Mouse (Mus musculus) liver, embryonic 16.5 days (tissue): ENCODE results near the gene Abhd14b. TPM values are rescaled to one million over a fixed set of nuclear protein-coding genes. Genes with fewer than 3 reads are reported as not detected.

Source experiments
- ATAC-seq: fragments of 200-750 bp; cut with Nextera tagmentation; 2 replicates; pipeline ENCODE4 v1.8.0; 2017; ENCODE audit warnings: low read depth, mild to moderate bottlenecking, moderate number of reproducible peaks, moderate library complexity
- H3K27ac ChIP-seq: fragments of 300-500 bp; sonication (generic); 2 replicates; pipeline ENCODE4 v1.5.1; 2014; ENCODE audit warnings: mild to moderate bottlenecking, low read length
- H3K27me3 ChIP-seq: fragments of 300-500 bp; sonication (generic); 2 replicates; pipeline ENCODE4 v1.6.1; 2014; ENCODE audit warnings: low read depth, low read length, mixed read lengths; ENCODE audit not compliant: control insufficient read depth, insufficient read depth
- H3K36me3 ChIP-seq: fragments of 300-500 bp; sonication (generic); 2 replicates; pipeline ENCODE4 v1.6.1; 2014; ENCODE audit warnings: mild to moderate bottlenecking; ENCODE audit not compliant: control insufficient read depth, insufficient read depth
- H3K4me1 ChIP-seq: fragments of 300-500 bp; sonication (generic); 2 replicates; pipeline ENCODE4 v1.6.1; 2014; ENCODE audit warnings: low read depth, low read length, mixed read lengths; ENCODE audit not compliant: control insufficient read depth
- H3K4me2 ChIP-seq: fragments of 300-500 bp; sonication (generic); 2 replicates; pipeline ENCODE4 v1.6.1; 2014; ENCODE audit warnings: low read depth, low read length, mixed read lengths
- H3K4me3 ChIP-seq: fragments of 300-500 bp; sonication (generic); 2 replicates; pipeline ENCODE4 v1.5.1; 2014; ENCODE audit warnings: low read depth, mild to moderate bottlenecking, low read length
- H3K9ac ChIP-seq: fragments of 300-500 bp; sonication (generic); 2 replicates; pipeline ENCODE4 v1.6.1; 2014; ENCODE audit warnings: low read depth, low read length
- H3K9me3 ChIP-seq: fragments of 300-500 bp; sonication (generic); replicated peaks from 2 replicates; pipeline ENCODE4 v1.6.1; 2016; ENCODE audit warnings: low read length; ENCODE audit not compliant: control insufficient read depth
- WGBS: fragments of 180-500 bp; shearing (Covaris S2); extraction: QIAGEN DNeasy Blood & Tissue Kit; methylation state at CpG from one replicate; pipeline ENCODE4 v1.1.7; 2014; ENCODE audit not compliant: insufficient replicate concordance; 5-methylcytosine and 5-hydroxymethylcytosine counted together
- polyA plus RNA-seq: library from polyadenylated mRNA; unstranded; fragments of >200 nt; fragmentation: Nextera tagmentation; extraction: Ambion mirVana; gene quantifications from 2 replicates; pipeline ENCODE4 v1.2.1, GENCODE M21; 2015

The Abhd14b gene
- polyA plus RNA-seq, 1 experiment from 2014 or later: 37.5 TPM

DNA sequence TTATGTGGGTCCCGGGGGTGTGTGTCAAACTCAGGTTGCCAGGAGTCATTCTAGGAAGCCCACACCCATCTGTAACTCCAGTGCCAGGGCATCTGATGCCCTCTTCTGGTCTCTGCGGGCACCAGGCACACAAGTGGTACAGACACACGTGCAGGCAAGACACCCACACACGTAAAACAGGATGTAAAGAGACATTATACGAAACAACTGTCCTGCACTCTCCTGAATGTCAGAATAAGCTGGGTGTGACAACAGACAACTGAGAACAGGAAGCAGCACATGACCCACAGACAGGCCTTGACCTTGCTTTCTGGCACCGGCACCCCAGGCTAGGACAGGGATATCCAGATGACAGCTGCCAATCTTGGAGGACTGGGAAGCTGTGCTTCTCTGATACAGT is 22.1 kb downstream of the Abhd14b start:
- Histone ChIP-seq H3K4me3 (no peak overlapping the region), H3K4me2 (no peak overlapping the region), H3K9ac (no peak overlapping the region), H3K9me3 (no peaks in the 10 kb centered on the region), H3K36me3 (no peaks in the 10 kb centered on the region), H3K27ac (no peak overlapping the region), H3K27me3 (peaks cover 19% of the 10 kb centered on the region), H3K4me1 (no peaks in the 10 kb centered on the region; the same call in none of the 2 replicates)
- ATAC-seq: no peak
- WGBS: 22% methylated on average over 6 of the region's 6 CpGs

DNA sequence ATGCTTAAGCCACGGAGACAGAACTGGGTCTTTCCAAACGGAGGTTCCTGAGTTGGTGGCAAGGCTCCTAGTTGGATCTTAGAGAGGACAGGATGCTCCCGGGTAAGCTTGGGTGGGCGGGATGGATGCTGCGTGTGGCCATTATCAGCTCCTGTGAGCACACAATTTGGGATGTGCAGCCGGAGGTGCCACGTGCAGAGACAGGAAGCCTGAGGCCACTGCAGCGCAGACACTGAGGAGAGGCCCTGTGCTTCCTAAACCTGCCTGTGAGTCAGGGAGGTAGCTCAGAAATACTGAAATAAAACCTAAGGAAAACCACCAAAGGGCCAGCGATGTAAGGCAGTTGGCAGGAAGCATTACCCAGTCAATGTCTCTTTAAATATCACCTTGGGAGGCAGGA is 22.5 kb downstream of the Abhd14b start:
- Histone ChIP-seq H3K36me3 (no peaks in the 10 kb centered on the region), H3K9me3 (no peaks in the 10 kb centered on the region), H3K27me3 (peaks cover 15% of the 10 kb centered on the region), H3K9ac (no peak overlapping the region), H3K4me3 (no peak overlapping the region), H3K4me2 (no peak overlapping the region), H3K4me1 (peaks cover 3% of the 10 kb centered on the region), H3K27ac (no peak overlapping the region)
- no peak for ATAC-seq
- WGBS: 35% methylated on average over 9 of the region's 9 CpGs

DNA sequence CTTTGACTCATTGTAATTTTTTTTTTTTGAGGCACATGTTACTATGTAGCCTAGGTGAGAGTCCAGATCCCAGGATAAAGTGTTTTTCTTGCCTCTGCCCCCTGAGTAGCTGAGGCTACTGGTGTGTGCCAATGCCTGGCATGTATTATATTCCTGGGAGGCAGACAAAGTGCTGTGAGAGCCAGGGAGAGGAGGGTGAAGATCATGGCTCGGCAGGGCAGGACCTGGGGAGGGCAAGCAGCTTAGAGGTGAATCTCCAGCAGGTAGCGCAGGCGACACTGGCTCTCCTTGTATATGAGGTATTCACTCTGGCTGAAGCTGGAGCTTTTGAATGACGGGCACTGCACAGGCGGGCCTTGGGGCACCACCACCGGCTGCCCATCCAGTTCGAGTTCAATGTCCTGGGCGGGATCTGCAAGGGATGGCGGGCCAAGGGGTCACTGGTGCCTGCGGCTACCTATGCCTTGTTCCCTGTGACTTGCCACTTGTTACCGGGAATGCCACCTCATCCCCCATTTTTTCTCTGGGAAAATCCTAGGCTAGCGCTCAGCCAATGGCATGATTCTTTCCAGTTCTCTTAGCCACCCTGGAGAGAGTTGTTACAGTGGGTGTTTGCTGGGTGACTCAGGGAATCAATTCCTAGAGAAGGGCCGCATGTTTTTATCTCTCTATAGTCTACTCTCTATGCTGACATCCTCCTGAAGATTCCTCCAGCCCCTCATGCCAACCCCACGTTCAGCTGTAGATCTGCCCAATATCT is 23.9 kb downstream of the Abhd14b start:
- peaks cover 2% of the 10 kb centered on the region; the same call in 1 of the 2 replicates for H3K27me3 ChIP-seq

DNA sequence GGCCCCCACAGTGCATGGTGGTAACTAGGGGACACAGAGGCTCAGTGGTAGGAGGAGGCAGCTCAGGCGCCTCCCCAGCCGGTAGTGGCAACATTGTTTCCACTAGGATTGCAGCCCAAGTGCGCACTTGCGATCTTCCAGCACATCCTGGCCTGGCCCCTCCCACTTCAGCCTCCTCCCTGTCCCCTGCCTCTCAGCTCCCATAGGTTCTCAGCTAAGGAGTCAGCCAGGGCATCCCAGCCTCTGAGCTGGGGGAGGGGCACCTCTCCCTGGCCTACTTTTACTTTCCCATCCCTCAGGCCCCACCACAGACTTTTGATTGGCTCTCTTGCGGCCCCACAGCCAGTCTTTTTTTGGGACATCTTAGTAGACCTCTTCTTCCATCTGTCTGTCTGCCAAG is 24.6 kb downstream of the Abhd14b start:
- Histone ChIP-seq H3K9me3 (no peaks in the 10 kb centered on the region), H3K27ac (no peak overlapping the region), H3K27me3 (no peaks in the 10 kb centered on the region), H3K4me2 (no peak overlapping the region), H3K4me3 (no peak overlapping the region), H3K36me3 (no peaks in the 10 kb centered on the region), H3K9ac (no peak overlapping the region), H3K4me1 (peaks cover 16% of the 10 kb centered on the region)
- 66% methylated on average over 5 of the region's 5 CpGs for WGBS
- no peak for ATAC-seq

More for the DNA sequence above, 23.9 kb downstream of the Abhd14b start:
- H3K4me3 ChIP-seq: no peak overlapping the region
- no peak overlapping the region for H3K4me2 ChIP-seq
- no peak overlapping the region for H3K9ac ChIP-seq
- WGBS: 62% methylated on average over 14 of the region's 14 CpGs
- H3K4me1 ChIP-seq: peaks cover 10% of the 10 kb centered on the region
- no peak for ATAC-seq
- H3K36me3 ChIP-seq: no peaks in the 10 kb centered on the region
- no peak overlapping the region for H3K27ac ChIP-seq
- no peaks in the 10 kb centered on the region for H3K9me3 ChIP-seq

DNA sequence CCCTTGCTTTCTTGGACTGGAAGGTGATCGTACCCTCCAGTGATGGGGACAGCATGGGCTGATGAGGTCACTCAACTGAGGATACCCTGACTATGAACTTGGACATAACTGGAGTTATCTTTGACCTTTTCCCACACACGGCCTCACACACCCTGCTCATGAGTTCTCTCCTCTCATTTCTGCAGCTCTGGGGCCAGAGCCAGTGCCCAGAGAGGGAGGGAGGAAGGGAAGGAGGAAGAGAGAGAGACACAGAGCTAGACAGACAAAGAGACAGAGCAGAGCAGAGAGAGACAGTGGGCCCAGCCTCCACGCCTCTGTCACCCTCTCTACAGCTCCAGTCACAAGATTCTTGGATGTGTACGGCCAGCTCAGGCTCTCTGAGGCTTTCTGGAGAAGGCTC is 25.1 kb downstream of the Abhd14b start:
- H3K4me2 ChIP-seq: no peak overlapping the region
- ATAC-seq: no peak
- H3K27me3 ChIP-seq: no peaks in the 10 kb centered on the region
- H3K36me3 ChIP-seq: no peaks in the 10 kb centered on the region
- no peak overlapping the region for H3K9ac ChIP-seq
- H3K9me3 ChIP-seq: no peaks in the 10 kb centered on the region
- no peak overlapping the region for H3K4me3 ChIP-seq
- WGBS: 53% methylated on average over 4 of the region's 4 CpGs
- peaks cover 18% of the 10 kb centered on the region for H3K4me1 ChIP-seq
- H3K27ac ChIP-seq: no peak overlapping the region

DNA sequence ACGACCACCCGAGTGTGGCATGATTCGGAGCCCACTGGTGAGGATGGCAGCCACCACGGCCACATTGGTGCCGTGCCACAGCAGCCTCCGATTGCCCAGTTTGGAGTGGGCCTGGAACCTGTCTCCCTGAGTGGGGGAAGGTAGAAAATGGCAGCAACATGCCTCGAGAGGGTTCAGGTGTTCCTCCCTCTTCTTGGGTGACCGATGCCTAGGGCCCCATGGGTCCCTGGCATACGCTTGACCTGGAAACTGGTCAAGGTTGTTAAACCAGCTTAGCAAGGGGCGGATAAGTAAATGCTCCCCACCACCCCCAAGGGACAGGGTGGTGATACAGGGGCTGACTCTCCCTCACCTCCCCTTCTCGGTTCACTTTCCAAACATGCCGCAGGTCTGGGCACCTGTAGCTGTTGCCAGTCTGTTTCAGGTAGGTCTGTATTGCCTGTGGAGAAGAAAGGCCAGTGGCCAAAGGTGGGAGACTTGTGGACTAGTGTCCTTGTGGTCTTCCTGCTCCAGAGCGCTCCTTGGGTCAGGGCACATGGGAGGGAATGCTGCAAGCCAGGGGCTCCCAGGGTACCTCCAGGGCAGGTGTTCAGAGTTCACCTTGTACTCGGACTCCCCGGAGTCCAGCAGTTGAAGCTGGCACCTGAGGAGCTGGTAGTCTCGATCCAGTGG is 26.0 kb downstream of the Abhd14b start:
- H3K27ac ChIP-seq: no peak overlapping the region
- H3K4me1 ChIP-seq: peaks cover 27% of the 10 kb centered on the region
- no peaks in the 10 kb centered on the region for H3K36me3 ChIP-seq
- H3K9me3 ChIP-seq: no peaks in the 10 kb centered on the region
- no peaks in the 10 kb centered on the region for H3K27me3 ChIP-seq
- no peak for ATAC-seq
- H3K9ac ChIP-seq: no peak overlapping the region
- no peak overlapping the region for H3K4me3 ChIP-seq
- WGBS: 72% methylated on average over 16 of the region's 16 CpGs
- no peak overlapping the region for H3K4me2 ChIP-seq

DNA sequence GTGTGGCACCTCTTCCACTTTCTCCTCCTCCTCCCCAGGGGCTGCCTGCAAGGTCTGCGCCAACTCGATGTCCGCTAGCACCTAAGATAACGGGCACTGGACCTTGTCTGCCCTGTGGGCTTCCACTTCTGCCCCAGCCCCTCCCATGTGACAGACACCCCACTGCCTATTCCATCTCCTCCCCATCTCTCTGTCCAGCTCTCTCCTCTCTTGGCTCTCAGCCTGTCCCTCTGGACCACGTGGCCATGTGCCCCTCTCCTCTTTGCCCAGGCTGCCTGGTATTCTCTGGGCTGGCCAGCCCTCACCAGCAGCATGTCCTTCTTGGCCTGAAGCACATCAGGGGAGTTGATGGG is 26.5 kb downstream of the Abhd14b start:
- H3K36me3 ChIP-seq: no peaks in the 10 kb centered on the region
- WGBS: 62% methylated on average over 5 of the region's 5 CpGs
- H3K27ac ChIP-seq: no peak overlapping the region
- no peak overlapping the region for H3K9ac ChIP-seq
- H3K4me3 ChIP-seq: no peak overlapping the region
- H3K27me3 ChIP-seq: no peaks in the 10 kb centered on the region
- ATAC-seq: no peak
- H3K9me3 ChIP-seq: no peaks in the 10 kb centered on the region
- peaks cover 30% of the 10 kb centered on the region for H3K4me1 ChIP-seq
- no peak overlapping the region for H3K4me2 ChIP-seq

DNA sequence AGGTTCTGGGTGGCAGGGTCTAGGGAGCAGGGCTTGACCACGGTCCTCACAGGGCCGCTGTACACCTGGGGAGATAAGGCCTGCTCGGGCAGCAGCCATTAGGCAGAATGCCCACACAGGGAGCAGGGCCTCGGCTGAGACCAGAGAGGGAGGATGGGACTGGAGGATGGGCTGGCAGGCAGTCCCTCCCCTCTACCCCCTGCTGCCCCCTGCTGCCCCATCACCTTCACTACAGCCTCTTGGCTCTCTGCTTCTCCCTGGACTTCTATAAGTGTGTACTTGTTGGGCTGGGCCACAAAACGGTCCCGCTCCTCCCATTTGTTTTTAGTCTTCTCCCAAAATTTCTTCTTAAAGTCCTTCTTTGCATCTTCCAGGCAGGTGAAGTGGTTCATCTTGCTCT is 27.2 kb downstream of the Abhd14b start:
- no peak overlapping the region for H3K27ac ChIP-seq
- WGBS: 10% methylated on average over 6 of the region's 6 CpGs
- no peak overlapping the region for H3K4me2 ChIP-seq
- peaks cover 30% of the 10 kb centered on the region for H3K4me1 ChIP-seq
- H3K4me3 ChIP-seq: no peak overlapping the region
- H3K27me3 ChIP-seq: no peaks in the 10 kb centered on the region
- no peaks in the 10 kb centered on the region for H3K9me3 ChIP-seq
- H3K36me3 ChIP-seq: no peaks in the 10 kb centered on the region
- H3K9ac ChIP-seq: no peak overlapping the region
- ATAC-seq: no peak

DNA sequence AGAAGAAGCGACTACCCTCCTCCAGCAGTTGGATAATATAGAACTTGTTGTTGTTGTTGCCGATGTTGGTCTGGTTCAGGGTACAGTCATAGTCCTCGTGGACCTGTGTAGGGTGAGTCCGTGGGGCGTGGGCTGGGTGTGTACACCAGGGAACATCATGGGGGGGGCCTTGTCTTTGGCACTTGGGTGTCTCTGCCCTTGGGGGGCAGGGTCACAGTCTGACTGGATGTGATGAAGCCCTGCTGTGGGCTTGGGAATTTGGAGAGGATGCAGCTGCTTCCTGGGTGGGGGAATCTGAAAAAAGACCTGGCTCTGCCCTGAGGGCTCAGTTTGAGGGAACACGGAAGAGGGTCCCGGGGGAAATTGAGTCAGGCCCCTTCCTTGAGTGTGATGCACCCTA is 27.8 kb downstream of the Abhd14b start:
- Histone ChIP-seq H3K4me2 (no peak overlapping the region), H3K4me1 (peaks cover 30% of the 10 kb centered on the region), H3K27ac (no peak overlapping the region), H3K4me3 (no peak overlapping the region), H3K36me3 (no peaks in the 10 kb centered on the region), H3K27me3 (no peaks in the 10 kb centered on the region), H3K9ac (no peak overlapping the region), H3K9me3 (no peaks in the 10 kb centered on the region)
- no peak for ATAC-seq
- WGBS: 63% methylated on average over 7 of the region's 7 CpGs
